ENCODE assay signal across 13 mouse cellular contexts in the genomic region with DNA sequence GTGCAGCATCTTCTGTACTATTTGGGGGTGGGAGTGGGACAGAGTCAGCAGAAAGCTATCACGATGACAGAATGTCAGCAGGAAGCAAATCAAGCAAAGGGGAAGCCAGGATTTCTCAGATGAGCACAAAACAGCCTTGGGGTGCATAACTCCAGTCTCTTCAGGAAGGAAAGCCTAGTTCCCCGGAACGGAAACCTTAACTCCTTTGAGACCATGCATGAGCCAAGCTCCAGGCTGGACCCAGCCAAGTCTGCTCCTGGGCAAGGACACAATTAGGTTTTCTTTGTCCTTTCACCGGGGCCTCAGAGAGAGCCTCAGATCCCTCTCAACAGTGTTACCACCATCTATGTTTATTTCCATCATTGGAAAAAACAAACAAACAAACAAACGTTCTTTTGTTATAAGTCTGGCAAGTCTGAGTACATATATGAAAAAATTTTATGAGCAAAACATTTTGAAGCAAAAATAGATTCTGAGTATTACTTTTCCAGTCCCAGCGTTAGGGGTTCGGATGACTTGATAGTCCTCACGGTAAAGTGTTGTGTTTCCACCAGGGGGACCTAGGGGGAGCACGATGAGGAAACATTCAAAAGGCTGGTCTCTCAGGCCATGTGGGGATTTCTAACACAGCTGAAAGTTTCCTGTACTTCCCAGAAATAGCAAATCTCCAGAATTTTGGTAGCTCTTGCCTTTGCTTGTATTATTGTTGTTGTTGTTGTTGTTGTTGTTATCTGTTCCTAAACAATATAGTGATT. TPM values are rescaled to one million over a fixed set of nuclear protein-coding genes. Genes with fewer than 3 reads are reported as not detected.
DNase-seq lines count a peak whose midpoint lies in the region; ATAC-seq and TF ChIP-seq lines count a peak whose summit lies in the region.
"Had no signal": no experiment of that assay in that cellular context is flagged by ENCODE, and none has a peak within 500 bp of the region (broad histone marks: within the 10 kb centered on the region; RNA-seq: fewer than 3 reads in every experiment).

No protein-coding gene starts in this region.

- no peak for ATAC-seq in liver, embryonic 12.5 days

- no peaks in the 10 kb centered on the region for H3K36me3 ChIP-seq in liver, adult 2 months (ENCODE audit: control insufficient read depth, insufficient read depth, low read length)
- H3K36me3 ChIP-seq in liver, embryonic 12.5 days, result no peaks in the 10 kb centered on the region
- H3K36me3 ChIP-seq: G1E; midbrain, embryonic 10.5 days had no signal

- intact Hi-C loops in left cerebral cortex, postnatal 4 days (cut with DNase I), result no loop called here

- H3K4me1 ChIP-seq in liver, adult 2 months (ENCODE audit: control insufficient read depth, insufficient read depth, low read length), result no peaks in the 10 kb centered on the region
- H3K4me1 ChIP-seq in liver, embryonic 12.5 days, result peaks cover 8% of the 10 kb centered on the region

- peak; percentile 6 for DNase-seq in gastrocnemius, adult 18-20 months (ENCODE audit: low spot score)
- no peak for DNase-seq in gastrocnemius, postnatal 10 days
- DNase-seq in liver, adult 2 months (ENCODE audit: extremely low read depth, low read depth, low spot score), result peak; percentile 4
- DNase-seq in R1 (ENCODE audit: low read depth, low spot score), result peak; percentile 20
- peak; percentile 4 for DNase-seq in induced T-regulatory cell, adult 2 months (ENCODE audit: low read depth)
- no peak for DNase-seq in left cerebral cortex, postnatal 4 days
- DNase-seq in layer of hippocampus, postnatal 10 days (ENCODE audit: low spot score in 2 of 2), result no peak

- H3K9me3 ChIP-seq in liver, embryonic 12.5 days (replicated peaks), result no peaks in the 10 kb centered on the region
- H3K9me3 ChIP-seq: G1E; midbrain, embryonic 10.5 days had no signal

- H3K27me3 ChIP-seq in liver, adult 2 months (ENCODE audit: control insufficient read depth, insufficient read depth, low read length), result no peaks in the 10 kb centered on the region
- no peaks in the 10 kb centered on the region for H3K27me3 ChIP-seq in liver, embryonic 12.5 days (replicated peaks)

- H3K4me2 ChIP-seq in liver, embryonic 12.5 days, result no peak overlapping the region

- WGBS in liver, adult 2 months, result 54% methylated on average over 9 of the region's 9 CpGs
- 43% methylated on average over 9 of the region's 9 CpGs for WGBS in liver, embryonic 12.5 days (ENCODE audit: insufficient replicate concordance)

- TF ChIP-seq POLR2A in liver, adult 2 months (IDR thresholded peaks at IDR 0.05; ENCODE audit: extremely low read depth, insufficient read depth, low read length), result no peak

- H3K9ac ChIP-seq in liver, adult 2 months (ENCODE audit: low read depth, low read length), result no peak overlapping the region
- no peak overlapping the region for H3K9ac ChIP-seq in liver, embryonic 12.5 days

- no peaks in the 10 kb centered on the region for H3K79me2 ChIP-seq in liver, adult 2 months (ENCODE audit: control insufficient read depth, insufficient read depth, low read length)

- no peak overlapping the region for H3K27ac ChIP-seq in liver, adult 2 months (replicated peaks; ENCODE audit: insufficient read depth, low read depth, low read length)
- no peak overlapping the region for H3K27ac ChIP-seq in liver, embryonic 12.5 days
- H3K27ac ChIP-seq: midbrain, embryonic 10.5 days had no signal

- H3K4me3 ChIP-seq in liver, adult 2 months (ENCODE audit: insufficient read depth, low read depth, low read length), result no peak overlapping the region
- H3K4me3 ChIP-seq in liver, embryonic 12.5 days, result no peak overlapping the region
- H3K4me3 ChIP-seq: midbrain, embryonic 10.5 days had no signal

- TF ChIP-seq CTCF in liver, adult 2 months (IDR thresholded peaks at IDR 0.05; ENCODE audit: low read depth, low read length), result no peak

RNA-seq across cellular contexts. Expression of a gene that starts 31.2 kb away (rescaled TPM):
- not detected for total RNA-seq in gastrocnemius, adult 18-20 months (2021)
- total RNA-seq in gastrocnemius, postnatal 10 days (2021), result not detected
- not detected in 2 replicates for total RNA-seq in liver, adult 2 months (2014; rRNA removed)
- not detected in 2 replicates for polyA plus RNA-seq in liver, adult 2 months (2012; rRNA removed)
- not detected in 2 replicates for polyA plus RNA-seq in liver, embryonic 12.5 days (2016; fragmentation: Nextera tagmentation; extraction: Ambion mirVana)
- not detected for total RNA-seq in left cerebral cortex, postnatal 4 days (2021)
- total RNA-seq in layer of hippocampus, postnatal 10 days (2021), result not detected
- total RNA-seq: left cerebral cortex, postnatal 25 days; neutrophil, adult 5-6 weeks had no signal
- polyA plus RNA-seq: G1E; heart, embryonic 14.5 days; midbrain, embryonic 10.5 days had no signal

Comparison
In these comparisons a context has a peak if more than half of its experiments do, and no peak if none do; other contexts are left out.
1. DNase-seq: peak in gastrocnemius, adult 18-20 months (single experiment), liver, adult 2 months (single experiment), R1 (single experiment) and induced T-regulatory cell, adult 2 months (single experiment); none in gastrocnemius, postnatal 10 days (single experiment), left cerebral cortex, postnatal 4 days (single experiment) and layer of hippocampus, postnatal 10 days (0 of 2).